Mouse (Mus musculus): ENCODE measurements around the gene Ces2g.

DNA sequence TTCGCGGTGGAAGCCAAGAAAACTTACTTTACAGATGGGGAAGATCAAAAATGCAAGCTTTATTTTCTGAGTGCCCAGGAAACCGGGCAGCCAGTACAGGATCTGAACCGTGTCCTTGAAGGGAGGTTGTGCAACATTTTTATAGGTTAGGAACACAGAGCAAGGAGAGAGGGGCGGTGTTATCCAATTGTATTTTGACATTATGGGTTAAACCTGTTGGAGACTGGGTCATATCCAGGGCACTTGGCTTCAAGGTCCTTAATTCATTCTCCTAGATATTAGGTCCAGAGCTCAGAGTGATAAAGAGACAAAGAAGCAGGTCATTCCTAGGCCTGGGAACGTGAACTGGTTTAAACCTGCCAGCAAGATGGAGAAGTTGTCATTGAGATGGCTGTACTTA is 37.7 kb downstream of the Ces2g start:
- TF ChIP-seq POLR2A (IDR thresholded peaks at IDR 0.05; ENCODE audit: low read depth, low read length): no peak
- TF ChIP-seq CTCF (IDR thresholded peaks at IDR 0.05; ENCODE audit: extremely low read depth, insufficient read depth, insufficient read length, insufficient replicate concordance): no peak

Measured in spleen, adult 2 months (tissue).